Mouse (Mus musculus) lung, embryonic 15.5 days (tissue): ENCODE measurements around the gene Gm10053. TPM values are rescaled to one million over a fixed set of nuclear protein-coding genes. Genes with fewer than 3 reads are reported as not detected.

Experiments
- ATAC-seq: fragments of 200-750 bp; cut with Nextera tagmentation; 2 replicates; pipeline ENCODE4 v1.8.0; 2017; ENCODE audit warnings: moderate number of reproducible peaks, borderline replicate concordance; ENCODE audit not compliant: low FRiP score, low TSS enrichment; ENCODE audit errors: extremely low read depth
- H3K27ac ChIP-seq: fragments of 300-500 bp; sonication (generic); 2 replicates; pipeline ENCODE4 v1.5.1; 2015; ENCODE audit warnings: moderate library complexity, mild to moderate bottlenecking, inconsistent platforms
- H3K27me3 ChIP-seq: fragments of 300-500 bp; sonication (generic); 2 replicates; pipeline ENCODE4 v1.6.1; 2015; ENCODE audit warnings: inconsistent platforms
- H3K36me3 ChIP-seq: fragments of 300-500 bp; sonication (generic); 2 replicates; pipeline ENCODE4 v1.6.1; 2015; ENCODE audit warnings: inconsistent platforms
- H3K4me1 ChIP-seq: fragments of 300-500 bp; sonication (generic); 2 replicates; pipeline ENCODE4 v1.6.1; 2015; ENCODE audit warnings: inconsistent platforms
- H3K4me2 ChIP-seq: fragments of 300-500 bp; sonication (generic); 2 replicates; pipeline ENCODE4 v1.6.1; 2015; ENCODE audit warnings: inconsistent platforms, mild to moderate bottlenecking, moderate library complexity
- H3K4me3 ChIP-seq: fragments of 300-500 bp; sonication (generic); 2 replicates; pipeline ENCODE4 v1.5.1; 2015; ENCODE audit warnings: mild to moderate bottlenecking, inconsistent platforms
- H3K9ac ChIP-seq: fragments of 300-500 bp; sonication (generic); 2 replicates; pipeline ENCODE4 v1.6.1; 2015; ENCODE audit warnings: inconsistent platforms
- H3K9me3 ChIP-seq: fragments of 300-500 bp; sonication (generic); 2 replicates; pipeline ENCODE4 v1.6.1; 2016; ENCODE audit warnings: inconsistent platforms
- WGBS: fragments of 180-500 bp; shearing (Covaris S2); methylation state at CpG from one replicate; pipeline ENCODE4 v1.1.7; 2015; 5-methylcytosine and 5-hydroxymethylcytosine counted together
- polyA plus RNA-seq: library from polyadenylated mRNA; unstranded; fragments of >200 nt; fragmentation: Nextera tagmentation; extraction: Ambion mirVana; gene quantifications from 2 replicates; pipeline ENCODE4 v1.2.1, GENCODE M21; 2015

Gene Gm10053
- polyA plus RNA-seq, 1 experiment from 2014 or later: 210 TPM

GRCm38 (mm10) chr19:24901666-24902065 is 26.2 kb downstream of the Gm10053 start:
- no peaks in the 10 kb centered on the region for H3K9me3 ChIP-seq
- no peak overlapping the region for H3K27ac ChIP-seq
- ATAC-seq: no peak
- no peaks in the 10 kb centered on the region for H3K36me3 ChIP-seq
- H3K4me1 ChIP-seq: peaks cover 27% of the 10 kb centered on the region
- no peak overlapping the region for H3K4me2 ChIP-seq
- H3K9ac ChIP-seq: no peak overlapping the region
- WGBS: 15% methylated on average over 3 of the region's 3 CpGs
- no peak overlapping the region for H3K4me3 ChIP-seq
- peaks cover 85% of the 10 kb centered on the region for H3K27me3 ChIP-seq

GRCm38 (mm10) chr19:24902256-24902655 is 26.8 kb downstream of the Gm10053 start:
- H3K4me1 ChIP-seq: peaks cover 23% of the 10 kb centered on the region
- no peak overlapping the region for H3K4me2 ChIP-seq
- peaks cover 79% of the 10 kb centered on the region for H3K27me3 ChIP-seq
- H3K9ac ChIP-seq: no peak overlapping the region
- no peak overlapping the region for H3K27ac ChIP-seq
- no peak overlapping the region for H3K4me3 ChIP-seq
- no peaks in the 10 kb centered on the region for H3K36me3 ChIP-seq
- WGBS: 3% methylated on average over 2 of the region's 2 CpGs
- no peak for ATAC-seq
- H3K9me3 ChIP-seq: no peaks in the 10 kb centered on the region

DNA sequence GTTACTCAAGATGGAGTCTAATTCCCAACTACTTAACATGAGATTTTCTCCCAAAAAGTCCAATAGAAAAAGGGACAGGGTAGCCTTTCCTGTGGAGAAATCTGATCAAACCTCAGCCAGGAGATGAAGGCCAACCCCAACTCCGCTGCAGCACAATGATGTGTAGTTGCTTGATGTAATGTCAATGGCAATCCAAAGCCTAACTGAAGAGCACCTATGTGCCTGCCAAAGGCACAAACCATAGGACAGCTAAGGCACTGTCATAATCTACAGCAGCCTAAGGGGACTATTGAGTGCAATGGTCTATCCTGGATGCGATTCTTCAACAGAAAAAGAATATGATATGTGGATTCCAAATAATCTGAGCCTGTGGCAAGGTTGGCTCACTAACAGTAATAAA is 27.3 kb downstream of the Gm10053 start:
- H3K27me3 ChIP-seq: peaks cover 73% of the 10 kb centered on the region

GRCm38 (mm10) chr19:24907655-24908054 is 32.2 kb downstream of the Gm10053 start:
- no peak for ATAC-seq
- WGBS: 86% methylated on average over 6 of the region's 6 CpGs
- Histone ChIP-seq H3K9me3 (no peaks in the 10 kb centered on the region), H3K4me3 (no peak overlapping the region), H3K4me1 (no peaks in the 10 kb centered on the region), H3K4me2 (no peak overlapping the region), H3K9ac (no peak overlapping the region), H3K27me3 (peaks cover 28% of the 10 kb centered on the region), H3K36me3 (no peaks in the 10 kb centered on the region), H3K27ac (no peak overlapping the region)

More for the DNA sequence above, 27.3 kb downstream of the Gm10053 start:
- Histone ChIP-seq H3K36me3 (no peaks in the 10 kb centered on the region), H3K9me3 (no peaks in the 10 kb centered on the region), H3K4me2 (no peak overlapping the region), H3K4me1 (peaks cover 19% of the 10 kb centered on the region), H3K27ac (no peak overlapping the region), H3K9ac (no peak overlapping the region), H3K4me3 (no peak overlapping the region)
- ATAC-seq: no peak
- WGBS: 52% methylated on average over 2 of the region's 2 CpGs

DNA sequence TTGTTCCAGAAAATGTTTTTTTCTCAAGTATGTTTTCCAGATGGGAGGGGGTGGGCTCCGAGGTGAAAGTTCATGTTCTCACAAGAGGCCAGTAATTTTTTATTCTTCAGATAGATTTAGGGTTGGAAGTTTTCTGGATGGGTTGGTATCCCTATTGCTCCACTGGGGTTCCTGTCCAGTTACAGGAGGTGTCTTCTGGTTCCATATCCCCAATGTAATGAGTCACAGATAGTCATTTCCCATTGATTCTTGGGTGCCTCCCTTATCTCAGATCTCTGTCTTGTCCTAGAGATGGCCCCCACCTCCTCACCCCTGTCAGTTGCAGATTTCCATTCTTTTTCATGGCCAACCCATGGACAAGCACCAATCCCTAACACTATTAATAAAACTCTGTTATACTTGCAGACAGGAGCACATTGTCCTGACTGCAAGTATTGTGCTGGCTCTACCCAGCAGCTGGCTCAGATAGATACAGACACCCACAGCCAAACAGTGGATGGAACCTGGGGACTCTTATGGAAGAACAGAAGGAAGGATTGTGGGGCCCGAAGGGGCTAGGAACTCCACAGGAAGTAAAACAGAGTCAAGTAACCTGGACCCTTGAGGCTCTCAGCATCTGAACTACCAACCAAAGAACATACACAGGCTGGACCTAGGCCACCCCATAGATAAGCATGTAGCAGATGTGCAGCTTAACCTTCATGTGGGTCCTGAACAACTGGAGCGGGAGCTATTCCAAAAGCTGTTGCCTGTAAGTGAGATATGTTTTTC is 33.1 kb downstream of the Gm10053 start:
- H3K4me2 ChIP-seq: no peak overlapping the region
- no peak for ATAC-seq
- no peak overlapping the region for H3K4me3 ChIP-seq
- no peaks in the 10 kb centered on the region for H3K4me1 ChIP-seq
- H3K27me3 ChIP-seq: peaks cover 20% of the 10 kb centered on the region
- H3K9me3 ChIP-seq: no peaks in the 10 kb centered on the region
- no peak overlapping the region for H3K9ac ChIP-seq
- no peaks in the 10 kb centered on the region for H3K36me3 ChIP-seq
- 86% methylated on average over 3 of the region's 3 CpGs for WGBS
- no peak overlapping the region for H3K27ac ChIP-seq

DNA sequence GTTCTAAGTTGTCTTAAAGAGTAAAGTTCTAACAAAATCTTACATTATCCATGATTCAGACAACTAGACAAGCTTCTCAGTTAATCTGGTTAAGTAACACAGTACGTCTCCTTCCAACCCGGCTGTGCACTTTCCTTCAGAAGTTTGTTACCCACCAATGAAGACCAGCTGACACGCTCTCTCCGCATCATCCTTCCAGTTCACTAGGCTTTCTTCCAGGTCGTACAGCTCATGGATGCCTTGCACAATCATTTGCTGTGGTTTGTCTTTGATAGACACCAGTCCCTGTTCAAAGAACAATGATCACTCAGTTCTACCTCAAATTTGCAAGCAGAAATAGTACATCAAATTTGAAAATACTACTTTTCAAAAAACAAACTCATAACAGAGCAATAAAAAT is 45.4 kb downstream of the Gm10053 start:
- Histone ChIP-seq H3K27me3 (no peaks in the 10 kb centered on the region), H3K27ac (no peak overlapping the region), H3K9me3 (no peaks in the 10 kb centered on the region), H3K4me1 (no peaks in the 10 kb centered on the region), H3K36me3 (peaks cover 6% of the 10 kb centered on the region), H3K9ac (no peak overlapping the region), H3K4me2 (no peak overlapping the region), H3K4me3 (no peak overlapping the region)
- no peak for ATAC-seq
- 92% methylated on average over 5 of the region's 5 CpGs for WGBS

Other genes starting within 250 kb of the Gm10053 start
- 3.0 and 3.3 TPM in 2 replicates for gene Tmem252, start 201.7 kb upstream of the Gm10053 start, polyA plus RNA-seq
- 3.0 and 3.1 TPM in 2 replicates for gene Pgm5, start 13.8 kb upstream of the Gm10053 start, polyA plus RNA-seq
- not detected in 2 replicates for gene Foxd4, start 25.5 kb downstream of the Gm10053 start, polyA plus RNA-seq
- gene Cbwd1, start 85.9 kb downstream of the Gm10053 start, polyA plus RNA-seq: 18.8 and 18.9 TPM in 2 replicates
- 4.2 and 4.5 TPM in 2 replicates for gene Dock8, start 123.8 kb downstream of the Gm10053 start, polyA plus RNA-seq